Mouse (Mus musculus): Measurements from ENCODE around the gene Hipk4.

- TF ChIP-seq GATA1 (IDR thresholded peaks at IDR 0.05; ENCODE audit: borderline replicate concordance, low read length) (no peak), FLI1 (IDR thresholded peaks at IDR 0.05; ENCODE audit: low read length) (no peak)
Measured at GRCm38 (mm10) chr7:27530937-27531336, 7.9 kb downstream of the Hipk4 start.

Data from megakaryocyte, embryonic 14.5 days (primary cell).